Mouse (Mus musculus): ENCODE measurements at regions not wholly inside any gene's neighbourhood (a gene's known extent, or its start where the extent isn't known, plus 50 kb on each side); places are given as distances from the start of the nearest gene placed in this dataset.
"Not testable (repeated sequence)": the region's sequence is repeated elsewhere in the genome, so short reads cannot be mapped to it uniquely, and the experiment has no call there.

GRCm38 (mm10) chr1:105463819-105464614 is 107.5 kb upstream of the Rnf152 start:
- no peak overlapping the region for H3K4me3 ChIP-seq (ENCODE audit: low read depth, low read length)
- no peaks in the 10 kb centered on the region for H3K27me3 ChIP-seq (ENCODE audit: control insufficient read depth, insufficient read depth, low read depth, low read length)
- H3K27ac ChIP-seq (ENCODE audit: low read length), result no peak overlapping the region
- H3K4me1 ChIP-seq (ENCODE audit: control insufficient read depth, insufficient read depth, low read length), result no peaks in the 10 kb centered on the region
- WGBS, result 89% methylated on average over 2 of the region's 2 CpGs
- ATAC-seq, result no peak
- H3K4me2 ChIP-seq (ENCODE audit: low read length), result no peak overlapping the region
- H3K36me3 ChIP-seq (ENCODE audit: control insufficient read depth, insufficient read depth, low read length), result no peaks in the 10 kb centered on the region
- no peaks in the 10 kb centered on the region for H3K9me3 ChIP-seq (replicated peaks; ENCODE audit: control insufficient read depth, low read length, poor library complexity, severe bottlenecking)
- no peak overlapping the region for H3K9ac ChIP-seq (ENCODE audit: low read depth, low read length)

GRCm38 (mm10) chr1:105462695-105463094 is 106.2 kb upstream of the Rnf152 start:
- H3K4me3 ChIP-seq (ENCODE audit: low read depth, low read length), result no peak overlapping the region
- no peak overlapping the region for H3K4me2 ChIP-seq (ENCODE audit: low read length)
- H3K4me1 ChIP-seq (ENCODE audit: control insufficient read depth, insufficient read depth, low read length), result no peaks in the 10 kb centered on the region
- no peaks in the 10 kb centered on the region for H3K9me3 ChIP-seq (replicated peaks; ENCODE audit: control insufficient read depth, low read length, poor library complexity, severe bottlenecking)
- no peaks in the 10 kb centered on the region for H3K27me3 ChIP-seq (ENCODE audit: control insufficient read depth, insufficient read depth, low read depth, low read length)
- ATAC-seq, result no peak
- H3K27ac ChIP-seq (ENCODE audit: low read length), result no peak overlapping the region
- H3K9ac ChIP-seq (ENCODE audit: low read depth, low read length), result no peak overlapping the region
- H3K36me3 ChIP-seq (ENCODE audit: control insufficient read depth, insufficient read depth, low read length), result no peaks in the 10 kb centered on the region
- 83% methylated on average over 1 of the region's 1 CpGs for WGBS

- H3K4me3 ChIP-seq (ENCODE audit: low read depth, low read length); H3K27me3 ChIP-seq (ENCODE audit: control insufficient read depth, insufficient read depth, low read depth, low read length); H3K9ac ChIP-seq (ENCODE audit: low read depth, low read length); ATAC-seq; H3K4me1 ChIP-seq (ENCODE audit: control insufficient read depth, insufficient read depth, low read length); H3K36me3 ChIP-seq (ENCODE audit: control insufficient read depth, insufficient read depth, low read length); H3K27ac ChIP-seq (ENCODE audit: low read length); H3K9me3 ChIP-seq (replicated peaks; ENCODE audit: control insufficient read depth, low read length, poor library complexity, severe bottlenecking); H3K4me2 ChIP-seq (ENCODE audit: low read length): not testable (repeated sequence)
- 96% methylated on average over 13 of the region's 13 CpGs for WGBS
These were observed 99.3 kb upstream of the Rnf152 start for GRCm38 (mm10) chr1:105455783-105456182.

GRCm38 (mm10) chr1:105454687-105455086 is 98.2 kb upstream of the Rnf152 start:
- no peak for ATAC-seq
- no peak overlapping the region for H3K4me2 ChIP-seq (ENCODE audit: low read length)
- H3K27ac ChIP-seq (ENCODE audit: low read length), result no peak overlapping the region
- 64% methylated on average over 1 of the region's 1 CpGs for WGBS
- H3K36me3 ChIP-seq (ENCODE audit: control insufficient read depth, insufficient read depth, low read length), result no peaks in the 10 kb centered on the region
- 0 out of 2 replicates have a peak, but pooled peaks cover 3% of the 10 kb centered on the region for H3K9me3 ChIP-seq (replicated peaks; ENCODE audit: control insufficient read depth, low read length, poor library complexity, severe bottlenecking)
- no peak overlapping the region for H3K9ac ChIP-seq (ENCODE audit: low read depth, low read length)
- no peaks in the 10 kb centered on the region for H3K4me1 ChIP-seq (ENCODE audit: control insufficient read depth, insufficient read depth, low read length)
- no peak overlapping the region for H3K4me3 ChIP-seq (ENCODE audit: low read depth, low read length)
- no peaks in the 10 kb centered on the region for H3K27me3 ChIP-seq (ENCODE audit: control insufficient read depth, insufficient read depth, low read depth, low read length)

GRCm38 (mm10) chr1:105446212-105446611 is 89.7 kb upstream of the Rnf152 start:
- no peaks in the 10 kb centered on the region for H3K9me3 ChIP-seq (replicated peaks; ENCODE audit: control insufficient read depth, low read length, poor library complexity, severe bottlenecking)
- 69% methylated on average over 1 of the region's 1 CpGs for WGBS
- ATAC-seq, result no peak
- H3K4me2 ChIP-seq (ENCODE audit: low read length), result no peak overlapping the region
- no peak overlapping the region for H3K9ac ChIP-seq (ENCODE audit: low read depth, low read length)
- no peaks in the 10 kb centered on the region for H3K27me3 ChIP-seq (ENCODE audit: control insufficient read depth, insufficient read depth, low read depth, low read length)
- no peak overlapping the region for H3K27ac ChIP-seq (ENCODE audit: low read length)
- H3K4me3 ChIP-seq (ENCODE audit: low read depth, low read length), result no peak overlapping the region
- H3K36me3 ChIP-seq (ENCODE audit: control insufficient read depth, insufficient read depth, low read length), result no peaks in the 10 kb centered on the region
- H3K4me1 ChIP-seq (ENCODE audit: control insufficient read depth, insufficient read depth, low read length), result no peaks in the 10 kb centered on the region

GRCm38 (mm10) chr1:105443546-105443945 is 87.0 kb upstream of the Rnf152 start:
- H3K27ac ChIP-seq (ENCODE audit: low read length), result no peak overlapping the region
- 91% methylated on average over 5 of the region's 5 CpGs for WGBS
- H3K36me3 ChIP-seq (ENCODE audit: control insufficient read depth, insufficient read depth, low read length), result no peaks in the 10 kb centered on the region
- ATAC-seq, result no peak
- 0 out of 2 replicates have a peak, but pooled peaks cover 3% of the 10 kb centered on the region for H3K4me1 ChIP-seq (ENCODE audit: control insufficient read depth, insufficient read depth, low read length)
- no peak overlapping the region for H3K4me2 ChIP-seq (ENCODE audit: low read length)
- H3K4me3 ChIP-seq (ENCODE audit: low read depth, low read length), result no peak overlapping the region
- no peaks in the 10 kb centered on the region for H3K27me3 ChIP-seq (ENCODE audit: control insufficient read depth, insufficient read depth, low read depth, low read length)
- no peak overlapping the region for H3K9ac ChIP-seq (ENCODE audit: low read depth, low read length)
- no peaks in the 10 kb centered on the region for H3K9me3 ChIP-seq (replicated peaks; ENCODE audit: control insufficient read depth, low read length, poor library complexity, severe bottlenecking)

GRCm38 (mm10) chr1:105440296-105440695 is 83.8 kb upstream of the Rnf152 start:
- no peak overlapping the region for H3K27ac ChIP-seq (ENCODE audit: low read length)
- no peak for ATAC-seq
- 0 out of 2 replicates have a peak, but pooled peaks cover 3% of the 10 kb centered on the region for H3K4me1 ChIP-seq (ENCODE audit: control insufficient read depth, insufficient read depth, low read length)
- 30% methylated on average over 3 of the region's 3 CpGs for WGBS
- no peaks in the 10 kb centered on the region for H3K27me3 ChIP-seq (ENCODE audit: control insufficient read depth, insufficient read depth, low read depth, low read length)
- no peak overlapping the region for H3K4me3 ChIP-seq (ENCODE audit: low read depth, low read length)
- H3K9me3 ChIP-seq (replicated peaks; ENCODE audit: control insufficient read depth, low read length, poor library complexity, severe bottlenecking), result no peaks in the 10 kb centered on the region
- H3K4me2 ChIP-seq (ENCODE audit: low read length), result no peak overlapping the region
- H3K36me3 ChIP-seq (ENCODE audit: control insufficient read depth, insufficient read depth, low read length), result no peaks in the 10 kb centered on the region
- H3K9ac ChIP-seq (ENCODE audit: low read depth, low read length), result no peak overlapping the region

GRCm38 (mm10) chr1:105434631-105435403 is 78.3 kb upstream of the Rnf152 start:
- Histone ChIP-seq H3K9me3 (replicated peaks; ENCODE audit: control insufficient read depth, low read length, poor library complexity, severe bottlenecking) (no peaks in the 10 kb centered on the region), H3K9ac (ENCODE audit: low read depth, low read length) (no peak overlapping the region), H3K36me3 (ENCODE audit: control insufficient read depth, insufficient read depth, low read length) (no peaks in the 10 kb centered on the region), H3K4me3 (ENCODE audit: low read depth, low read length) (no peak overlapping the region), H3K27me3 (ENCODE audit: control insufficient read depth, insufficient read depth, low read depth, low read length) (no peaks in the 10 kb centered on the region), H3K4me1 (ENCODE audit: control insufficient read depth, insufficient read depth, low read length) (no peaks in the 10 kb centered on the region), H3K27ac (ENCODE audit: low read length) (no peak overlapping the region), H3K4me2 (ENCODE audit: low read length) (no peak overlapping the region)
- WGBS, result 86% methylated on average over 8 of the region's 8 CpGs
- ATAC-seq, result 0 out of 2 replicates have a peak, but pooled peaks have one; percentile 56

GRCm38 (mm10) chr1:105433949-105434348 is 77.4 kb upstream of the Rnf152 start:
- no peak for ATAC-seq
- Histone ChIP-seq H3K36me3 (ENCODE audit: control insufficient read depth, insufficient read depth, low read length) (no peaks in the 10 kb centered on the region), H3K4me3 (ENCODE audit: low read depth, low read length) (no peak overlapping the region), H3K4me1 (ENCODE audit: control insufficient read depth, insufficient read depth, low read length) (no peaks in the 10 kb centered on the region), H3K27ac (ENCODE audit: low read length) (no peak overlapping the region), H3K4me2 (ENCODE audit: low read length) (no peak overlapping the region), H3K9me3 (replicated peaks; ENCODE audit: control insufficient read depth, low read length, poor library complexity, severe bottlenecking) (no peaks in the 10 kb centered on the region), H3K27me3 (ENCODE audit: control insufficient read depth, insufficient read depth, low read depth, low read length) (no peaks in the 10 kb centered on the region), H3K9ac (ENCODE audit: low read depth, low read length) (no peak overlapping the region)
- WGBS, result 94% methylated on average over 2 of the region's 2 CpGs
